Mouse (Mus musculus): ENCODE results near the gene Tmem63a. TPM values are rescaled to one million over a fixed set of nuclear protein-coding genes. Genes with fewer than 3 reads are reported as not detected.

The Tmem63a gene
- polyA plus RNA-seq, 1 experiment from 2014 or later = 20.9 TPM

DNA sequence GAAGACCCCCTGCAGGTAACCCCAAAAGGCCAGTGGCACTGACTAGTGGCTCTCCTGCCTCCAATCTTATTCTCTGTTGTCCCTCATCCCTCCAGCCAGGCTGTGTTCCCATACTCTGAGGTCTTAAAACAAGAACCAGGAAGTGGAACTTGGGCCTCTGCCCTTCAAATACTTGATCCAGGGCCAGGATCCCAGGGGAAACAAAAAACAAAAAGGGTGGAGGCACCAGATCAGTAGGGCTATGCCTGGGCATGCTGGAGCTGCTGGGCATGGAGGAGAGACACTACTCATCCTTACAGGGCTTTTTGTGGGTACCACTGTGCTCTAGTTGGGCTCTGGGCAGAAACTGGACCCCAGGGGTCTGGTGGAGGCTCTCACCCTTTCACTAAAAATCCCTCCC, 73.4 kb downstream of the Tmem63a start:
- Histone ChIP-seq H3K4me2 (peak overlapping the region; percentile 99; the same call in 1 of the 2 replicates), H3K9ac (no peak overlapping the region)
- no peak for ATAC-seq (ENCODE audit: insufficient read depth, low FRiP score, low read depth)

GRCm38 (mm10) chr1:181016045-181016444, 73.9 kb downstream of the Tmem63a start:
- no peaks in the 10 kb centered on the region for H3K36me3 ChIP-seq
- no peaks in the 10 kb centered on the region for H3K27me3 ChIP-seq (replicated peaks)
- H3K9me3 ChIP-seq = no peaks in the 10 kb centered on the region
- no peak for ATAC-seq (ENCODE audit: insufficient read depth, low FRiP score, low read depth)
- H3K27ac ChIP-seq = peak overlapping the region; percentile 69
- 70% methylated on average over 4 of the region's 4 CpGs for WGBS
- H3K4me3 ChIP-seq (replicated peaks) = no peak overlapping the region
- H3K4me1 ChIP-seq = peaks cover 12% of the 10 kb centered on the region
- peak overlapping the region; percentile 99 for H3K4me2 ChIP-seq
- no peak overlapping the region for H3K9ac ChIP-seq

More for the DNA sequence above, 73.4 kb downstream of the Tmem63a start:
- peaks cover 12% of the 10 kb centered on the region for H3K4me1 ChIP-seq
- H3K9me3 ChIP-seq = no peaks in the 10 kb centered on the region
- no peaks in the 10 kb centered on the region for H3K36me3 ChIP-seq
- H3K27ac ChIP-seq = peak overlapping the region; percentile 57
- H3K4me3 ChIP-seq (replicated peaks) = no peak overlapping the region
- H3K27me3 ChIP-seq (replicated peaks) = no peaks in the 10 kb centered on the region

- H3K4me2 ChIP-seq = peak overlapping the region; percentile 99
- 3% methylated on average over 21 of the region's 21 CpGs for WGBS
- H3K4me3 ChIP-seq (replicated peaks) = peak overlapping the region; percentile 49
- H3K36me3 ChIP-seq = no peaks in the 10 kb centered on the region
- peak overlapping the region; percentile 19; the same call in 1 of the 2 replicates for H3K9ac ChIP-seq
- no peaks in the 10 kb centered on the region for H3K27me3 ChIP-seq (replicated peaks)
- H3K27ac ChIP-seq = peak overlapping the region; percentile 69
- peaks cover 12% of the 10 kb centered on the region for H3K4me1 ChIP-seq
- peak; percentile 15; the same call in 1 of the 2 replicates for ATAC-seq (ENCODE audit: insufficient read depth, low FRiP score, low read depth)
- no peaks in the 10 kb centered on the region for H3K9me3 ChIP-seq
Observed at GRCm38 (mm10) chr1:181016532-181017131, 74.5 kb downstream of the Tmem63a start.

DNA sequence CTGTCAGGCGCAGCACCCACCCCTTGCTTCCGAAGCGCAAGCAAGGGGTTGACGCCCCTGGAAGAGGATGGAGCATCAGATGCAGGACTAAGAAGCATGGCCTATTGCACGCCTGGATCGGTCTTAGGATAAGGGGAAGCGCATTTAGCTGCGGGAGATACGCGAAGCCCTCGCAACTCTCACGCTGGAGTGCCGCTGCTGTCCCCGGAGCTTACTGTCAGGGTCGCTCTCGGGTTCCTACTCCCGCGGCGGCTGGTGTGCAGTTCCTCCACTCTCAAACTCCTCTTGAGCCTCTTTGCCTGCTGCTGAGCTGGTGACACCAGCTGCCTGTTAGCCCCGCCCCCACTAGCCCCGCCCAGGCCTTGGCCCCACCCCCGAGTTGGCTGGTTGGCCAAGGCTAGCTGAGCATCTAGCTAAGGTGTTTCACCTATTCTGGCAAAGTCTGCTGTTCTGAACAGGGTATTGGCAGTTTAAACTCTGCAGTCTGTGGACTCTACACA, 75.1 kb downstream of the Tmem63a start:
- H3K36me3 ChIP-seq = no peaks in the 10 kb centered on the region
- under 1% methylated on average over 22 of the region's 22 CpGs for WGBS
- no peaks in the 10 kb centered on the region for H3K27me3 ChIP-seq (replicated peaks)
- peak overlapping the region; percentile 99 for H3K4me2 ChIP-seq
- H3K9ac ChIP-seq = no peak overlapping the region
- peak overlapping the region; percentile 69 for H3K27ac ChIP-seq
- ATAC-seq (ENCODE audit: insufficient read depth, low FRiP score, low read depth) = peak; percentile 66
- peaks cover 12% of the 10 kb centered on the region for H3K4me1 ChIP-seq
- H3K4me3 ChIP-seq (replicated peaks) = peak overlapping the region; percentile 49
- no peaks in the 10 kb centered on the region for H3K9me3 ChIP-seq

GRCm38 (mm10) chr1:181017890-181018420, 75.8 kb downstream of the Tmem63a start:
- no peaks in the 10 kb centered on the region for H3K36me3 ChIP-seq
- no peak overlapping the region for H3K27ac ChIP-seq
- no peak overlapping the region for H3K4me3 ChIP-seq (replicated peaks)
- 73% methylated on average over 13 of the region's 13 CpGs for WGBS
- no peaks in the 10 kb centered on the region for H3K9me3 ChIP-seq
- H3K4me2 ChIP-seq = no peak overlapping the region
- no peaks in the 10 kb centered on the region for H3K27me3 ChIP-seq (replicated peaks)
- no peak for ATAC-seq (ENCODE audit: insufficient read depth, low FRiP score, low read depth)
- no peak overlapping the region for H3K9ac ChIP-seq
- H3K4me1 ChIP-seq = peaks cover 12% of the 10 kb centered on the region

DNA sequence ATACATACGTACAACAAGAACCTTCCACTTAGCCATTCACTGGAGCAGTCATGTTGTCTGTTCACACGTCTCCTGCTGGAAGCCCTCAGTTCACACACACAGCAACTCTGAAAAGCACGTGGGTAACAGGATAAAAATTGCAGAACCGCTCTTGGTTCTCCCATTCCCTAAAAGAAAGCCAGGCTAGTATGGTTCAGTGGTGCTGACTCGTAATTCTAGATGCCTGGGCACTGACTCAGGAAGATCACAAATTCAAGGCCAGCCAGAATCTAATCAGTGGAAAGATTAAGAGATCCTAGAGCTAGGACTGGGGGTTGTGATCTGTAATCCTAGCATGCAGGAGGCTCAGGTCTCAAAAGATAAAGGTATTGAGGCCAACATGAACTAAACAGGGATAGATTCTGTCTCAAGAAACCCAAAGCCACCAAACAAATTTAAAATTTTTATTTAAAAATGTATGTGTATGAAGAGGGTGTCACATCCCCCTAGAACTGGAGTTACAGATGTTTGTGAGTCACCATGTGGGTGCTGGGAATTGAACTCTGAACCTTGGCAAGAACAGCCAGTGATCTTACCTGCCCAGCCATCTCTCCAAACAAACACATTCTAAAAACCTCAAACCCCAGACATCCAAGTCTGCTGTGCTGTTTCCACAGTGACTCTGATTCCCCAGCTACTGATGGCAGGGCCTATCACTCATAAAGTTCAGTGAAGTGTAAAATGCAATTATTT, 78.8 kb downstream of the Tmem63a start, which contains the start of gene Ephx1:
Ephx1 (minus strand) TSS at position 149 of the 732 bp plus-strand sequence.
- Histone ChIP-seq H3K4me1 (peaks cover 5% of the 10 kb centered on the region; the same call in 1 of the 2 replicates), H3K36me3 (no peaks in the 10 kb centered on the region), H3K4me3 (replicated peaks) (no peak within 1 kb of the TSS), H3K9me3 (no peaks in the 10 kb centered on the region), H3K27ac (no peak within 1 kb of the TSS), H3K9ac (no peak within 1 kb of the TSS), H3K27me3 (replicated peaks) (no peaks in the 10 kb centered on the region), H3K4me2 (no peak within 1 kb of the TSS)
- no peak for ATAC-seq (ENCODE audit: insufficient read depth, low FRiP score, low read depth)
- 54% methylated on average over 5 of the region's 5 CpGs for WGBS

- Histone ChIP-seq H3K27me3 (replicated peaks) (no peaks in the 10 kb centered on the region), H3K4me3 (replicated peaks) (no peak overlapping the region), H3K9me3 (no peaks in the 10 kb centered on the region), H3K27ac (no peak overlapping the region), H3K9ac (no peak overlapping the region), H3K4me1 (peaks cover 3% of the 10 kb centered on the region; the same call in 1 of the 2 replicates), H3K4me2 (no peak overlapping the region), H3K36me3 (no peaks in the 10 kb centered on the region)
- ATAC-seq (ENCODE audit: insufficient read depth, low FRiP score, low read depth) = no peak
- 71% methylated on average over 7 of the region's 7 CpGs for WGBS
Observed at GRCm38 (mm10) chr1:181021488-181021865, 79.3 kb downstream of the Tmem63a start.

DNA sequence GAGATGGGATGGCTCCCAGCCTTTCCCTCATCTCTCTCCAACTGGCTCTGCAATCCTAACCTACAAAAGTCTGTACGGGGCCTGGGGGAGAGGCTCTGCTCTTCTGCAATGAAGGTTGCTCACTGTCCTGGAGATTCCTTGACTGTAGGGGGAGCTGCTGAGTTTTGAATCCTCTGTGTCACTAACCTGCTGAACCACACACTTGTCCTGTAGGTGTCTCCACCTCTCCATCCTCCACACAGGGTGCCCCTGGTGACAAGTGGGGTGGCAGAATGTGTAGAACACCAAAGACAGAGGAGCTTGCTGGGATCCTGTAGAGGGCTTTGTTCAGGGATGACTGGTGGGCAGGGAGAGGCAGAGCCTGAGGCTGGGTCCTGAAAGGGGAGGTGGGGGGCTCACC, 80.1 kb downstream of the Tmem63a start:
- Histone ChIP-seq H3K4me3 (replicated peaks) (no peak overlapping the region), H3K27me3 (replicated peaks) (no peaks in the 10 kb centered on the region), H3K4me2 (no peak overlapping the region), H3K36me3 (no peaks in the 10 kb centered on the region), H3K9me3 (no peaks in the 10 kb centered on the region), H3K9ac (no peak overlapping the region), H3K27ac (no peak overlapping the region), H3K4me1 (no peaks in the 10 kb centered on the region; the same call in 1 of the 2 replicates)
- 13% methylated on average over 1 of the region's 1 CpGs for WGBS
- no peak; the same call in 1 of the 2 replicates for ATAC-seq (ENCODE audit: insufficient read depth, low FRiP score, low read depth)

Other genes with a start within 250 kb of the Tmem63a start
- 0.28 TPM in 2 replicates for gene Mixl1, start 245.3 kb upstream of the Tmem63a start, polyA plus RNA-seq (2015; fragmentation: Nextera tagmentation; extraction: Ambion mirVana)
- gene Acbd3, start 216.3 kb upstream of the Tmem63a start, polyA plus RNA-seq (2015; fragmentation: Nextera tagmentation; extraction: Ambion mirVana) = 23.7 and 23.9 TPM in 2 replicates
- 1,924 and 2,089 TPM in 2 replicates for gene H3f3a, start 128.4 kb upstream of the Tmem63a start, polyA plus RNA-seq (2015; fragmentation: Nextera tagmentation; extraction: Ambion mirVana)
- gene Sde2, start 91.2 kb upstream of the Tmem63a start, polyA plus RNA-seq (2015; fragmentation: Nextera tagmentation; extraction: Ambion mirVana) = 30.7 and 34.4 TPM in 2 replicates
- not detected in 2 replicates for gene Lefty2, start 49.2 kb upstream of the Tmem63a start, polyA plus RNA-seq (2015; fragmentation: Nextera tagmentation; extraction: Ambion mirVana)
- gene Pycr2, start 38.1 kb upstream of the Tmem63a start, polyA plus RNA-seq (2015; fragmentation: Nextera tagmentation; extraction: Ambion mirVana) = 101 and 109 TPM in 2 replicates
- 3.2 and 3.7 TPM in 2 replicates for gene Lefty1, start 7.3 kb upstream of the Tmem63a start, polyA plus RNA-seq (2015; fragmentation: Nextera tagmentation; extraction: Ambion mirVana)
- 9.5 and 10.5 TPM in 2 replicates for gene Ephx1, start 78.6 kb downstream of the Tmem63a start, polyA plus RNA-seq (2015; fragmentation: Nextera tagmentation; extraction: Ambion mirVana)
- gene 9130409I23Rik, start 108.9 kb downstream of the Tmem63a start, polyA plus RNA-seq (2015; fragmentation: Nextera tagmentation; extraction: Ambion mirVana) = not detected in 2 replicates
- 26.4 and 27.9 TPM in 2 replicates for gene Nvl, start 201.9 kb downstream of the Tmem63a start, polyA plus RNA-seq (2015; fragmentation: Nextera tagmentation; extraction: Ambion mirVana)
- gene Cnih4, start 202.3 kb downstream of the Tmem63a start, polyA plus RNA-seq (2015; fragmentation: Nextera tagmentation; extraction: Ambion mirVana) = 120 and 125 TPM in 2 replicates